Mouse (Mus musculus) midbrain, embryonic 11.5 days (tissue): ENCODE results near the gene Olfr578. TPM values are rescaled to one million over a fixed set of nuclear protein-coding genes. Genes with fewer than 3 reads are reported as not detected.

Experiments used
- ATAC-seq: fragments of 200-750 bp; cut with Nextera tagmentation; 2 replicates; pipeline ENCODE4 v1.8.0; 2017; ENCODE audit warnings: moderate TSS enrichment, moderate library complexity; ENCODE audit not compliant: low FRiP score
- DNase-seq: peaks from one replicate; pipeline ENCODE4 v3.0.0; 2015; ENCODE audit warnings: low spot score; ENCODE audit errors: missing footprints
- H3K27ac ChIP-seq: fragments of 300-500 bp; sonication (generic); 2 replicates; pipeline ENCODE4 v1.5.1; 2014; ENCODE audit warnings: low read depth, low read length
- H3K27me3 ChIP-seq: fragments of 300-500 bp; sonication (generic); 2 replicates; pipeline ENCODE4 v1.6.1; 2014; ENCODE audit warnings: mild to moderate bottlenecking, low read length, moderate library complexity, mixed read lengths; ENCODE audit not compliant: control insufficient read depth, insufficient read depth
- H3K36me3 ChIP-seq: fragments of 300-500 bp; sonication (generic); 2 replicates; pipeline ENCODE4 v1.6.1; 2014; ENCODE audit warnings: mild to moderate bottlenecking, low read length, moderate library complexity, mixed read lengths; ENCODE audit not compliant: control insufficient read depth, insufficient read depth
- H3K4me1 ChIP-seq: fragments of 300-500 bp; sonication (generic); 2 replicates; pipeline ENCODE4 v1.6.1; 2014; ENCODE audit warnings: low read length; ENCODE audit not compliant: control insufficient read depth, insufficient read depth
- H3K4me2 ChIP-seq: fragments of 300-500 bp; sonication (generic); 2 replicates; pipeline ENCODE4 v1.6.1; 2014; ENCODE audit warnings: mild to moderate bottlenecking, moderate library complexity
- H3K4me3 ChIP-seq: fragments of 300-500 bp; sonication (generic); 2 replicates; pipeline ENCODE4 v1.5.1; 2014; ENCODE audit warnings: low read depth, low read length
- H3K9ac ChIP-seq: fragments of 300-500 bp; sonication (generic); 2 replicates; pipeline ENCODE4 v1.6.1; 2014; ENCODE audit warnings: low read length
- H3K9me3 ChIP-seq: fragments of 300-500 bp; sonication (generic); 2 replicates; pipeline ENCODE4 v1.6.1; 2016; ENCODE audit warnings: low read length; ENCODE audit not compliant: control insufficient read depth
- WGBS: fragments of 180-500 bp; shearing (Covaris S2); extraction: QIAGEN DNeasy Blood & Tissue Kit; methylation state at CpG from one replicate; pipeline ENCODE4 v1.1.7; 2014; 5-methylcytosine and 5-hydroxymethylcytosine counted together
- polyA plus RNA-seq: library from polyadenylated mRNA; unstranded; fragments of >200 nt; fragmentation: Nextera tagmentation; extraction: Ambion mirVana; gene quantifications from 2 replicates; pipeline ENCODE4 v1.2.1, GENCODE M21; 2014

Olfr578 gene
- not detected in 2 replicates for polyA plus RNA-seq

GRCm38 (mm10) chr7:102989224-102989623 lies at the start of gene Olfr578:
Gene Olfr578, minus strand, starts transcription at chr7:102989324.
- no peak within 1 kb of the TSS for H3K4me3 ChIP-seq
- H3K4me2 ChIP-seq = no peak within 1 kb of the TSS
- no peaks in the 10 kb centered on the region for H3K27me3 ChIP-seq
- H3K4me1 ChIP-seq = no peaks in the 10 kb centered on the region
- H3K9me3 ChIP-seq = no peaks in the 10 kb centered on the region
- no peak within 1 kb of the TSS for H3K27ac ChIP-seq
- DNase-seq (no peak), ATAC-seq (no peak)
- no peaks in the 10 kb centered on the region for H3K36me3 ChIP-seq
- no peak within 1 kb of the TSS for H3K9ac ChIP-seq
- WGBS = 71% methylated on average over 3 of the region's 3 CpGs

GRCm38 (mm10) chr7:103037724-103038123 lies 48.6 kb upstream of the Olfr578 start, which contains the start of gene Olfr582:
Gene Olfr582, plus strand, starts transcription at chr7:103038024.
- H3K4me1 ChIP-seq = no peaks in the 10 kb centered on the region
- H3K9me3 ChIP-seq = no peaks in the 10 kb centered on the region
- no peak within 1 kb of the TSS for H3K4me2 ChIP-seq
- ATAC-seq = no peak
- H3K27me3 ChIP-seq = no peaks in the 10 kb centered on the region
- H3K27ac ChIP-seq = no peak within 1 kb of the TSS
- no peak for DNase-seq
- no peaks in the 10 kb centered on the region for H3K36me3 ChIP-seq
- H3K9ac ChIP-seq = no peak within 1 kb of the TSS
- H3K4me3 ChIP-seq = no peak within 1 kb of the TSS

- Histone ChIP-seq H3K4me3 (no peak within 1 kb of the TSS), H3K4me2 (no peak within 1 kb of the TSS), H3K9me3 (no peaks in the 10 kb centered on the region), H3K36me3 (no peaks in the 10 kb centered on the region), H3K27ac (no peak within 1 kb of the TSS), H3K4me1 (no peaks in the 10 kb centered on the region), H3K27me3 (no peaks in the 10 kb centered on the region), H3K9ac (no peak within 1 kb of the TSS)
- ATAC-seq = no peak
- WGBS = 80% methylated on average over 2 of the region's 2 CpGs
- DNase-seq = no peak
Measured at GRCm38 (mm10) chr7:102975843-102976242, 13.3 kb downstream of the Olfr578 start, which contains the start of gene Olfr577. Gene Olfr577, minus strand, starts transcription at chr7:102975943.

GRCm38 (mm10) chr7:102974399-102974798 lies 14.7 kb downstream of the Olfr578 start:
- H3K9me3 ChIP-seq = no peaks in the 10 kb centered on the region
- no peak for DNase-seq

GRCm38 (mm10) chr7:102962360-102962759 lies 26.8 kb downstream of the Olfr578 start, which contains the start of gene Olfr576:
Gene Olfr576, plus strand, starts transcription at chr7:102962660.
- ATAC-seq = no peak
- Histone ChIP-seq H3K9me3 (no peaks in the 10 kb centered on the region), H3K4me3 (no peak within 1 kb of the TSS), H3K9ac (no peak within 1 kb of the TSS), H3K4me2 (no peak within 1 kb of the TSS), H3K36me3 (no peaks in the 10 kb centered on the region), H3K27ac (no peak within 1 kb of the TSS), H3K4me1 (no peaks in the 10 kb centered on the region), H3K27me3 (no peaks in the 10 kb centered on the region)
- DNase-seq = no peak
- 63% methylated on average over 2 of the region's 2 CpGs for WGBS

More at GRCm38 (mm10) chr7:102974399-102974798, 14.7 kb downstream of the Olfr578 start:
- Histone ChIP-seq H3K36me3 (no peaks in the 10 kb centered on the region), H3K9ac (no peak overlapping the region), H3K4me3 (no peak overlapping the region), H3K27me3 (no peaks in the 10 kb centered on the region), H3K4me1 (no peaks in the 10 kb centered on the region), H3K27ac (no peak overlapping the region), H3K4me2 (no peak overlapping the region)
- ATAC-seq = no peak
- 58% methylated on average over 1 of the region's 1 CpGs for WGBS

GRCm38 (mm10) chr7:102958593-102958992 lies 30.5 kb downstream of the Olfr578 start, which contains the start of gene Olfr575:
Gene Olfr575, minus strand, starts transcription at chr7:102958775.
- ATAC-seq = no peak
- no peak for DNase-seq
- Histone ChIP-seq H3K4me1 (no peaks in the 10 kb centered on the region), H3K9ac (no peak within 1 kb of the TSS), H3K27me3 (no peaks in the 10 kb centered on the region), H3K36me3 (no peaks in the 10 kb centered on the region), H3K4me2 (no peak within 1 kb of the TSS), H3K27ac (no peak within 1 kb of the TSS), H3K9me3 (no peaks in the 10 kb centered on the region), H3K4me3 (no peak within 1 kb of the TSS)
- 74% methylated on average over 1 of the region's 1 CpGs for WGBS

GRCm38 (mm10) chr7:102958137-102958536 lies 31.0 kb downstream of the Olfr578 start:
- no peak overlapping the region for H3K27ac ChIP-seq
- H3K36me3 ChIP-seq = no peaks in the 10 kb centered on the region
- no peak overlapping the region for H3K4me2 ChIP-seq
- no peak overlapping the region for H3K4me3 ChIP-seq
- H3K27me3 ChIP-seq = no peaks in the 10 kb centered on the region
- H3K9me3 ChIP-seq = no peaks in the 10 kb centered on the region
- no peak overlapping the region for H3K9ac ChIP-seq
- no peak for ATAC-seq
- WGBS = 81% methylated on average over 3 of the region's 3 CpGs
- no peak for DNase-seq
- H3K4me1 ChIP-seq = no peaks in the 10 kb centered on the region

- WGBS = 83% methylated on average over 1 of the region's 1 CpGs
Measured at GRCm38 (mm10) chr7:102950732-102951131, 38.4 kb downstream of the Olfr578 start.

GRCm38 (mm10) chr7:102948167-102948566 lies 41.0 kb downstream of the Olfr578 start, which contains the start of gene Olfr574:
Gene Olfr574, plus strand, starts transcription at chr7:102948467.
- H3K27me3 ChIP-seq = no peaks in the 10 kb centered on the region
- no peaks in the 10 kb centered on the region for H3K4me1 ChIP-seq
- H3K4me3 ChIP-seq = no peak within 1 kb of the TSS
- 88% methylated on average over 1 of the region's 1 CpGs for WGBS
- ATAC-seq = no peak
- no peaks in the 10 kb centered on the region for H3K36me3 ChIP-seq
- no peak within 1 kb of the TSS for H3K9ac ChIP-seq
- H3K4me2 ChIP-seq = no peak within 1 kb of the TSS
- no peaks in the 10 kb centered on the region for H3K9me3 ChIP-seq
- no peak for DNase-seq
- H3K27ac ChIP-seq = no peak within 1 kb of the TSS

More at GRCm38 (mm10) chr7:102950732-102951131, 38.4 kb downstream of the Olfr578 start:
- Histone ChIP-seq H3K4me2 (no peak overlapping the region), H3K4me1 (no peaks in the 10 kb centered on the region), H3K9me3 (no peaks in the 10 kb centered on the region), H3K27ac (no peak overlapping the region), H3K9ac (no peak overlapping the region), H3K27me3 (no peaks in the 10 kb centered on the region), H3K36me3 (no peaks in the 10 kb centered on the region), H3K4me3 (no peak overlapping the region)
- DNase-seq (no peak), ATAC-seq (no peak)
